Mouse (Mus musculus): Measurements from ENCODE around the gene Cxcl1.

The Cxcl1 gene

DNA sequence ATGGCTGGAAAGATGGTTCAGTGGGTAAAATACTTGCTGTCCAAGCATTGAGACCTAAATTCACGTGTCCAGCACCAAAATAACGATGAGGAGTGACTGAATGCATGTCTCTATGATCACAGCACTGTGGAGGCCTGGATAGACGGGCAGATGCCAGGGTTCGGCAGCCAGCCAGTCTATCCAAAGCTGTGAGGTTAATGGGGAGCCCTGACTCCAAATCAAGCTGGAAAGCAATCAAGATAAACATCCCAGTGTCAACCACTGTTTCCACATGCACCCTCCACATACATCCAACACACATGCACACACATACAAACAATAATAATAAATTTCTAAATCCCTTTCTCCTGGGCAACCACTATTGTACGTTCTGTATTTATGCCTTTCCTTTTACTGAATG is 2.4 kb upstream of the Cxcl1 start:
- DNase-seq (ENCODE audit: low read depth, low spot score), result no peak

DNA sequence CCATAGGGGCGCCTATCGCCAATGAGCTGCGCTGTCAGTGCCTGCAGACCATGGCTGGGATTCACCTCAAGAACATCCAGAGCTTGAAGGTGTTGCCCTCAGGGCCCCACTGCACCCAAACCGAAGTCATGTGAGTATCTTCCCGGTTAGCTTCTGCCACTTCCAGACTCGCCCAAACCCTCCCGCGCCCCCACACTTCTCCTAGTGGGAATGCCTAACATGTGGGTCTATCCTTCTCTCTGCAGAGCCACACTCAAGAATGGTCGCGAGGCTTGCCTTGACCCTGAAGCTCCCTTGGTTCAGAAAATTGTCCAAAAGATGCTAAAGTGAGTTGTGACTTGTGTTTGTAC is 398 bp downstream of the Cxcl1 start:
- no peak for DNase-seq (ENCODE audit: low read depth, low spot score)

- no peak for DNase-seq (ENCODE audit: low read depth, low spot score)
Measured at GRCm38 (mm10) chr5:90894231-90894630, 3.2 kb downstream of the Cxcl1 start.

DNA sequence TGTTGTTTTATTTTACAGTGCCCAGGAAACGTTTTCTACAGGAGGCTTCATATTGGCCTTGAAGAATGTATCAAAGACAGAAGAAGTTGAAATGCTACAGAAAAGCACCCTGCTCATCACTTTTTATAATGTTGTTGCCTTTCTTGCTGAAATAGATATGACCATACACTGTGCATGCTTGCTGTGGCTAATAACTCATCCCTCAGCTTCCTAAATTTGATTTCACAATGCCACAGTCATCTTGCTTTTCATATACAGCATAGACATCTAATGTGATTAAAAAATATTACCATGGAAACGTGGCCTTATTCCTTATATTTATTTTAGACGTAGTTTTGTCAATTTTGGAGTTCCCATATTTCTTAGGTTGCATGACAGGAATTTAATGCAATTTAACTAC is 6.4 kb downstream of the Cxcl1 start:
- DNase-seq (ENCODE audit: low read depth, low spot score), result no peak

- no peak for DNase-seq (ENCODE audit: low read depth, low spot score)
Measured at GRCm38 (mm10) chr5:90899308-90899707, 8.3 kb downstream of the Cxcl1 start.

- no peak for DNase-seq (ENCODE audit: low read depth, low spot score)
Measured at GRCm38 (mm10) chr5:90900147-90900546, 9.1 kb downstream of the Cxcl1 start.

DNA sequence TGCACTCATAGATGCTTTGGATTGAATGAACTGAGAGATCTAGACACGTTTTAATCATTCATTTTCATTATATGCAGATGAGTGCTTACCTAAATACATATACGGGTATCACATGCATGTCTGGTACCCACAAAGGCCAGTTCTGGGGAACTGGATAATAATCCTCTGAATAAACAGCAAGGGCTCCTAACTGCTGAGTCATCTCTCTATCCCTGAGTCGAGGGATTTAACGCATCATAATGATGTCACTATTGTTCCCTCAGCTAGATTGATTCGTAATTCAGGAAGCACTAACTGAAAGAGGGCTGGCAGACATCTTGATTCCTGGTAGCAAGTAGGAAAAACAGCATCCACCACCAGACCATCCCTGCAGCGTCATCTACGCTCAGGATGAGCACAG is 9.6 kb downstream of the Cxcl1 start:
- no peak for DNase-seq (ENCODE audit: low read depth, low spot score)

GRCm38 (mm10) chr5:90902380-90903260 is 11.6 kb downstream of the Cxcl1 start:
- DNase-seq (ENCODE audit: low read depth, low spot score), result no peak

GRCm38 (mm10) chr5:90903339-90904020 is 12.4 kb downstream of the Cxcl1 start, which contains the start of gene Cxcl2:
TSS of gene Cxcl2 (plus strand) at chr5:90903871.
- DNase-seq (ENCODE audit: low read depth, low spot score), result no peak

DNA sequence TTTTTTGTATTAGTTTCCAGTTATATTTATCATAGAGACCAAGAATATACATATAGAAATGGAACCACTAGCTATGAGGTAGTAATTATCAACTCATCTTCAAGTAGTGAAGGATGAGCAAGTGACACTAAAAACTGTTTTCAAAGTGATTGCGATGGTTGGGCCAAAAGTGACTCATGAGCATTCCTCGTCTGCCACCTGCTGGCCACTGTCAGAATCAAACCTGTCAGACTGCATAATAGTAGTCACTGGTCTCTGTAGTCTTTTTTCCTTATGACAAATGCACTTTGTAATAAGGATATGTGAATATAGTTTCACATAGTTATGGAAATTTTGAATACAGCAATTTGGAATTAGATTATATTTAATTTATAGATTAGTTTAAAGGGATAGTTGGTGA is 17.9 kb downstream of the Cxcl1 start:
- peak; percentile 62 for DNase-seq (ENCODE audit: low read depth, low spot score)

DNA sequence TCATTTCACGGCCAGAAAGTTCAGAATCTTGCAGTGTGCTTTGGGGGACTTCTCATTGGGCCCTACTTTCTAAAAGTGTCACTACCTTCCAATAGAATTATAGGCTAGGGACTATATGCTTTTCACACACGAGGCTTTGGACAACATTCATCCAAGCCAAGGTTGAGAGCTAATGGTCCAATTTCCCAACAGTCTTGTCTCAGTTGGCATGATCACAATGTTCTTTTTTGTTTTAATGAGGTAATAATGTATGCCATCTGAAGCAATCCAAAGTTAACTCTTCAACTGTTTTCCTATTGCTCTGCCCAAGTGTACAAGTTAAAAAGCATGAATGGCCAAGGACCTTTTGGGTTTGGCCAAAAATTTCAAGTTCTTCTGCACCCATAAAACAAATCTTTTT is 28.5 kb downstream of the Cxcl1 start:
- DNase-seq (ENCODE audit: low read depth, low spot score), result no peak

- no peak for DNase-seq (ENCODE audit: low read depth, low spot score)
Measured at GRCm38 (mm10) chr5:90922958-90923357, 31.9 kb downstream of the Cxcl1 start.

GRCm38 (mm10) chr5:90930546-90930945 is 39.5 kb downstream of the Cxcl1 start:
- DNase-seq (ENCODE audit: low read depth, low spot score), result no peak

GRCm38 (mm10) chr5:90930971-90931851 is 40.2 kb downstream of the Cxcl1 start, which contains the start of gene Mthfd2l:
TSS of gene Mthfd2l (plus strand) at chr5:90931117.
- peak; percentile 81 for DNase-seq (ENCODE audit: low read depth, low spot score)

- DNase-seq (ENCODE audit: low read depth, low spot score), result no peak
Measured at GRCm38 (mm10) chr5:90931911-90932310, 40.9 kb downstream of the Cxcl1 start.

DNA sequence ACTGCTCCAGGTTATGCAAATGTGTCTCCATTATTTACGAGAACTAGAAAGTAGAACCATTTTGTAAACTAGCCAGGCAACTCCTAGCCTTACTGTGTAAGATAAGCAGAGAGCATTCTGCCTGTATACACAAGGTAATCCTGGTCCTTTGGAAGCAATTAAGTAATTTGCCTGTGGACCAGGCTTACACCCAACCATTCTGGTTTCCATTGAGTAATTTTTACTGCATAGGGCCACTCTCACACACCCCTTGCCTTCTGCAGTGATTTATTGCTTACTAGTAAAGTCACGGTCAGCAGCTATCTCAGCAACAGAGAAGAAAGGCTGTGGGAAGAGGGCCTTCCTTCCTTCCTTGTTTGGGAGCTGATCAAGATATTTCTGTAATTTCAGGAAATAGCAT is 45.7 kb downstream of the Cxcl1 start:
- DNase-seq (ENCODE audit: low read depth, low spot score), result no peak
